Mouse (Mus musculus): Measurements from ENCODE around the gene Apbb2.

The Apbb2 gene

DNA sequence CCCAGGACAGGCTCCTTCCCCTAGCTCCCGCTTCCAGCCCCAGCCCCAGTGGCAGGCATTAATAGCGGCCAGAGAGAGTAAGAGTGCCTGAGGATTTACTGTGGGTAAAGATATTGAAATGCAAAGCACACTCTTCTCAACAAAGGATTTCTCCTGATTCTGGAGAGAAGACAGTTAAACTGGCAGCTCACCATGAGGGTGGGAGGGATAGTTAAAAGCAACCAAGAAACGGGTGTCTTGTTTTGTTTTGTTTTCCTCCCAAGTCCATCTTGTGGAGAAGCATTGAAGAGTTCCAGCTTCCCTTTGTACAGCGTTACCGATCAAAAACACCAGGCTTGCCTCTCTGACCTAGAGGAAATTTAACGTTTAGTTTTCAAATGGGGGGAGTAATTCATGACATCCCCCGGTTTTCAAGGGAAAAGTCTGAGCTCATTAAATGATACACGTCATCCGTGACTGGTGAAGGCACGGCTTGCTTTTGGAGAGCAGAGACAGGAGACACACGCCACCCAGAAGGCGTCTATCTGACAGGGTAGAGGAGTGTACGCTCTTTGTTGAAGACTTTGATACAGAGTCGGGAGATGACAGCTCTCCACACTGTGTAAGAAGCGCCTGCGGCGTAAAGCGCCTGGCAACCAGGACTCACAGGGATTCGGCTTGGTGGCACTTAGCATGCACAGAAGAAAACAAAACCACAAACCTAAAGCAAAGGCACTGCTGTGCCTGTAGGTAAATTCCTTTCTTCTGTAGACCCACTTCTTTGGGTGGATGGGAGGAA lies 290.4 kb downstream of the Apbb2 start:
- DNase-seq: peak; percentile 40

DNA sequence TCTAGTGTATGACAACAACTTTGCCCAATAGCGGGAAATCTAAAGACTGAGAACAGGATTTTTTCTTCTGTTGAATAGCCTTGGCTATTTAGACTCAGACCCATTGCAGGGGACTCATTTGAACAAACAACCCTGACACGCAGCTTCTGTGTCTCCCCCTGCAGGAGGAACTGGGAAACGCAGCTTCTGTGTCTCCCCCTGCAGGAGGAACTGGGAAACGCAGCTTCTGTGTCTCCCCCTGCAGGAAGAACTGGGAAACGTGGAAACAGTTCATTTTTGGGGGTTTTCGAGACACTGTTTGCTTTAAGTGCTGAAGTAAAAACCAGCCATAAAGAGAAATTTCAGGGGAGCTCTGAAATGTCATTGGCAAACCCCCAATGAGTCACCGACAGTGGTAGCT lies 292.2 kb downstream of the Apbb2 start:
- DNase-seq: no peak

DNA sequence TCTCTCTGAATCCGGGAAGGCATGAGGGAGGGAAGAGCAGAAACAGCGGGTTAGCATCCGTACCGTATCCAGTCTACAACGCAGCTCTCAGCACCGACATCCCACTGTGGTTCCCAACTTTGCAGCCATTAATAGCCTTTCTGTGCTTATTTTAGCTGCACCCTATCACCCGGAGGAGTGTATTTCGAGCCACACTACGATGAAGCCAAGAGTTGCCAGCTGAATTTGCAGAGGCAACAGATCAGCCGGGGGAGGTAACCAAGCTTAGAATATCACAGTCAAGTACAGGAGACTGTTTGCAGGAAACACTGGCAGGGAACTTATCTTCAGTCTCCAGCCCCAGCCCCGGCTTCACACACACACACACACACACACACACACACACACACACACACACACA lies 295.0 kb downstream of the Apbb2 start:
- DNase-seq: peak; percentile 12

DNA sequence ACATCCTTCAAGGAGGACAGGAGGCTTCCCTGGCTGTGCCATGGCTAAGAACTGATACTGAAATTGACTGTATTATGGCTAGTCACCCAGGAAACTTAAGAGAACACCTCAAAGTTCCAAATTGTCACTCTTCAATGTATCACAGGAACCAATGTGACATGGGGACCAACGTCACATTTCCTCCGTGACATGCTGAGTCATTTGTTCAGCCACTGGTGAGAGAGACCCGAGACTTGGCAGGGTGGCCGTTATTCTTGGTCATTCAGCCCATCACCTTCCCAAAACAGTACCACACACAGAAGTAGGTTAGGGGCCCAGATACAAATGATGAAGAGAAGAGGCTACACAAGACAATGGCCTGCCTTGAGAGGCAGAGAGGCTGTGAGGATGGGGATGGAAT lies 295.5 kb downstream of the Apbb2 start:
- DNase-seq: no peak

DNA sequence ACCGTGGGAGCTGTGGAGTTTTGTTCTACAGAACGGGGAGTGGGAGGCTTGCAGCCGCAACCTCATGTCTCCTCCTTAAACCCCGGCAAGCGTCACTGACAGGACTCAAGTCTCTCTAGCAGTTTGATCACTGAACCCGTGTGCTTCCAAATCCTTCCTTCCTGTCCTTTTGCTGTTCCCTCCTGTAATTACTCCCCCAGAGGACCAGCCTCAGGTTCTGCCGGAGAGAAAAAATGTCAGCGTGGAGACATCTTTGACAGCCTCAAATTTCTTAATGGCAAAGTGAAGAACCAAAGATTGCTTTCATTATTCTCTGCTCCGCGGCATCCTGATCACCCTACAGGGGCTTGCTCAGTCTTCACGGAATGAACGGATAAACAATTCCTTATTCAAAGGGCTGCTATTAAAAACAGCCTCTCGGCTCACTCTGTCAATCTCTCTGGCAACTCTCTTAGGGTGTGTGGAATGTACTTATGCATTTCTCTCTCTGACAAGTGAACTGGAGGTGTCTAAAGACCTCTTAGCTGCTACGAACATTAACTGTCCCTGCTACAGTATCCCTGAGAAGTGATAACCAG lies 298.7 kb downstream of the Apbb2 start:
- no peak for DNase-seq

DNA sequence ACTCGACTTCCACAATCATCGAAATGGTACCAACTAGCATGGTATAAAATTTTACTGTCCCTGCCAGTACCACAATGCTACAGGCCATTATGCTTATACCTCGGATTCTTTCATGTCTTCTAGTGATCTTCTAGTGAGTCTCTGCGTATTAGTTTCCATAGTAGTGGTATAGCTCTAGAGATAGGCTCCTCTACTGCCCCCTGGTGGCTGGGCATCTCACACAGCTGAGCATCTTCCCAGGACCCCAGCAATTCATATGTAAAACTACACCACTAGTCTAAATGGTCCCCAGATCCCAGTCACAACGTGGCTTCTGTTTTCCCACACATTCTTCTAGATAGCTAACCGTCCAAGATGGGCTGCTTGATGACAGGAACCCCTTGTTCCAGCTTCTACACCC lies 299.2 kb downstream of the Apbb2 start:
- DNase-seq: peak; percentile 65

DNA sequence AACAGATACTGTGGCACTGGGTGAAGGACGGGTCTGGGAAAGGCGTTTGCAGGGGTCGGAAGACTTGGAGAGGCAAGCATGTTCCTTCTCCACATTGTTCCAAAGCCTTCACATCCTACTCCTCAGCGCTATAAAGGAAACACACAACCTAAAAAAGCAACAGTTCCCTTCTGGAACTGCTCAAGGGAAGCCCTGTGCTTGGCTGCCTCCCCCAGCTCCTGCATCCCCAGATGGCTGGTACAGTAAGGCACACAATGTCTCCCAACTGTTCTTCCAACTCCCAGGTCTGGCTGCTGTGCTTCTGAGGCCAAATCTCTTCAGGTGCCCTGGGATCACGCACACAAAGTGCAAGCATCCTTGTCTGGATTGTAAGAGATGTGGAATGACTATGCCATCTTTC lies 302.8 kb downstream of the Apbb2 start:
- DNase-seq: no peak

DNA sequence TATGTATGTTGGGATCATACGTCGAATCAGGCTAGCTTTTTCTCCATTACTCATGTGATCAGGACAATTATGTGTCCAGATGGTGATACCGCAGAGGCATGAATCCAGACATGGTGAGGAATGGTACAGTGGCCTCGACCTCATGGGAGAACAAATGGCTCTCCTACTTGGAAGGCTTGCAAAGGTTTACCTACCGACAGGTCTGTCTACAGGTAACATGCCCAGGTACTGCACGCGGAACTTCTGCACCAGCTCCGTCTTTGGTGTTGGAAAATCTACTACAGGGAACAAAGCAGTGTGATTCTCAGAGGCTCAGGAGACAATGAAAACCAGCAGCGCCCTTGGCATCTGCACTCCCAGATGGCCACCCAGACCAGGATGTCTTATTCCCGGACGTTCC lies 307.8 kb downstream of the Apbb2 start:
- DNase-seq: no peak

DNA sequence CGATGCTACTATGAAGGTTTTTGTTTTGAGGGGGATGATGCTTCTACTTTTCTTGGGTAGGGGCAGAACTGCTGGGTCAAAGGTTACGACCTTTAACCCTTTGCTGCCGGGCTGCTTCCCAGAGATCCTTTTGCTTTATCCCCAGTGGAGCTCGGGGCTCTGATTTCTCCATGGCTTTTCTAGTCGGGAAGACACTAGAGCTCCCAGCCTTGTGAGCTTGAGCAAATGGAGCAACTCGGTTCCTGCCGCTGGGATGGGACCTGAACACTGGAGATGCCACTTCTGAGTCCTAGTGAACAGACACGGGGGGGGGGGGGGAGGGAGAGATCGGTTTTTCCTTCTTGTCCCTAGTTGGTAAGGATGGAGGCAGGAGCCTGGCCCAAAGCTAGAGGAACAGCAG lies 308.3 kb downstream of the Apbb2 start:
- no peak for DNase-seq

DNA sequence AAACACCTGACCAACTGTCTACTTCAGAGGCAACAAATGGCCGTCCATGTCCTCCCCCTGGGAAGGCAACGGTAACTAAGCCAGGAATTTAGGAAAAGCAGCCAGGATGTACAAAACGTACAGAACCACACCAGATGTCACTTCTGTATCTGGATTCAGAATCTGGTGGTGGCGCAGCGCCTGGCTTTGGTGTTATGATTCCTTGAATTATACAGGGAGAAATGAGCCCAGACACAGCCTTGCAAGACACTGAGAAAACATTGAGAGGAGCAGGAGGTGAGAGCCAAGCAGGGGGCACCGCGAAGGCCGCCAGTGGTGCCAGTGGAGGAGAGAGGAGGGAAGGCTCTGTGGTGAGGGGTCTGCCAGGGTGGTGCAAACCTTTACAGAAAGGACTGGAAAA lies 313.1 kb downstream of the Apbb2 start:
- DNase-seq: peak; percentile 55

DNA sequence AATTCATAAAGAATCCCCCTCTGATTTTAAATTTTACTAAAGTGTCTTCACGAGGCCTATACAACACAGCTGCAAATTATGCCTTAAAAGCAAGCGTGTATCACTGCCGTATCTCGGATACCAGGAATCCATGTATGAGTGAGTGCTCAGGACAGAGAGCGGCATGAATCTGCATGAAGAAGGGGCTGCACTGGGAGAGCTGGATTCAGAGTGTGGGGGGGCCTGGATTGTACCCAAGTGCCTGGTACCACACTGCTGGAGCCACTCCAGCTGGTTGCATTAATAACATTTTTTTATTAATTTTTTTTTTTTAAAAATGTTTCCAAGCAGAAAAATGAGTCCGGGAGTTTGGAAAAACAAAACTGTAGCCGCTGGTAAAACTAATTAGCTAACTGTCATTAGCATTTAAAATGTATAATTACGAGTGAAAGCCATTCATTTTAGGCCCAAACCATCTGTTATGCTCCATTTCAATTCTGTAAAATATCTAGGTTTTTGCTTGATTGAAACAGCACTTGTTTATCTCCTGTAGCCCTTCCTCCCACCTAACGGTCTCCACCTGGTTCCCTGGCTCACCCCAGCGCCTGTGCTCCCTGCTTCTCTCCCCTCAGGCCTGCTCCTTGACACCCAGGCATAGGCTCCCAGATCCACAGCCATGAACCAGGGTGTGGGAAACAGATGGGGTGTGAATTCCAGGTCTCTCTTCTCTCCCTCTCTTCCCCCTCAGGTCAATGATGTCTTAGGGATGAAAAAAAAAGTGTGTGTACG lies 314.1 kb downstream of the Apbb2 start:
- DNase-seq: no peak

DNA sequence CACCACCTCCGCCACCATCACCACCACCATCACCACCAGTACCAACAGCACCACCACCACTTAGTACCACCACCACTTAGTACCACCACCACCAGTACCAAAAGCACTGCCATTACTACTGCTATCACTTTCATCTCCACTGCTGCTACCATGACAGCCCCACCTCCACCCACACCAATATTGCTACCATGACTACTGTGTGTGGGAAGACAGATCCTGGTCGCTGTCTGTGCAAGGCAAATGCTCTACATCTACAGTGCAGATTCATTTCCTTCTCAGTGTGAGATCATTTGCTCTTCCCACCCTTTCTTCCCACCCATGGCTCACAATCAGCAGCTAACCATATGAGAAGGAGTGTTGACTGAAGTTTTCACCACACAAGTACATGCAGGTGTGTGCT lies 315.7 kb downstream of the Apbb2 start:
- DNase-seq: no peak

DNA sequence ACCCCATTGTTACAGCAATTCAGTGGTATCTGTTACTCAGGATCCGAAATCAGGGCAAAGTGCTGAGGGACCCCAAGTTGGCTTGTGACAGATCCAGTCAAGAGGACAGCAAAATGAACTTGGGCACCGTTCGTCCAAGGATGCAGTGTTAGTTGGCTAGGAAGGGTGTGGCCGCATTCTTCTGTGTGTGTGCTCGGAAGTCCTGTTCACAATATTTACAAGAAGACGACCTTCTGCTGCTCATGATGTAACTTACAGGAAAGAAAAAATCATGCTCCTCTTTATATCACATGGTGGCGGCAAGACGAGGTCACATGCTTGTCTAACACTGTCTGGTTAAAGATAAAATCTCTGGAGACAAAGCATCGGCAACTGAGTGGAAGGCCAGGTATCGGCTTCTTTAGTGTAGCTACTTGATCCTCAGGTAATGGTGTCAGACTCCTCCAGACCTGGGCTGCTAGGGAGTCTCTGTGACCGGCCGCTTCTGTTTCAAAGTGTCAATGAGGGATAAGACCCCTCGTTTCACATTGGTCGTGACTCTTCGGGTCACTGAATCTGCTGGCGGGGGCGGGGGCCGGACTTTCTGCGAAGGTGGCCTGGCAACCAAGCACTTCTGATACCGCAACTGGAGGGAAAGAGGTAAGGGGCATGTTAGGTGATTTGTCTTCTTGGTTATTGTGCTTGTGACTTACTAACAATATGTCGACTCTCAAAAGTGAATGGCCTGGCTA lies 316.3 kb downstream of the Apbb2 start:
- no peak for DNase-seq

DNA sequence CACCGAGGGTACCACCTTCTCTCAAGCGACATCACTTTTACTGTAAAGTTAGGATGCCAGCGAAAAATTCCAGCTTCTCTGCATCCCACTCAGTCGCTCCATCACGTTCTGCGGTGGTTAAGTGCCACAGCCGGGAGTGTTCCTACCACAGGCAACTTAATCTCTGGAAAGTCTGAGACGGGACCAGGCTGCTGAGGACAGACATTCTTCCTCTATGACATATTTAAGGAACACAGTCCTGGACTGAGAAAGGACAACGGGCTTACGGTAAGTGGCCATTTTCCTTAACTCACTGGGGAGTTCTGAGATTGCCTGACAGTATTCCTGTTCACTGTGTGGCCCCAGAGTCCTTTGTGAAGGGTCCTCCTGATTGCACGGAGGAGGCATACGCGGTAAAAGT lies 318.0 kb downstream of the Apbb2 start:
- DNase-seq: no peak

DNA sequence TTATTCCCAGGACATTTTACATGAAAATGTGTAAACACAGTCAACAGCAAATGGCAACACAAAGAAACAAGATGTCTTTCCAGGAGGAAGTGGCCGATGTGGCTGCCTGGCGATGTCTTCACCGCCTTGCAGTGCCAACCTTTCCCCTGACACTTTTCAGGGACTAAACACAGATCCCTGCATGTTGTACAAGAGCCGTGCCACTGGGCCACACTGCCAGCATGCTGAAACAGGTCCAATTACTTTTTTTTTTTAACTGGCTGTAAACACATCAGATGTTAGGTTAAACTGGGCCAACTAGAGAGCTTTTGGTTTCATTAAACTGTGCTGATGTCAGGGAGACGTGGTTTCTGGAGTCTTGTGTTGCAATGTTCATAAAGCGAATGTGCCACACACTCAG lies 319.7 kb downstream of the Apbb2 start:
- no peak for DNase-seq

DNA sequence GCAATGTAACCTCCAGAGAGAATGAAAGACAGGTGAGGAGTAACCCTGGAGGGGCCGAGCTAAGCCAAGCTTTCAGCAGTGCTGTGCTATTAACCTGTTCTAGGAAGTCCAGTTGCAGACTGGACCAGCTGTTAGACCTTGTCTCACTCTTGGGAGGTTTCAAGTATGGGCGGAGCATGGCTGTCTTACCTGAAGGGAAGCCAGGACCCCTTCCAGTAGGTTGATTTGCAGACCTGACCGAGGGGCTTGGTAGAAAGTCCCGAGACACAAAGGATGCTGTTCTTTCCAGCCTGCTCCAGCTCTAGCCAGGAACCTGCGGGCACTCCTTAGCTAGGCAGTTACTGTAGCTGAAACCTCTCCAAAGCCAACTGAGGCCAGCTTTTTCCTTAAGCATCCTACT lies 322.5 kb downstream of the Apbb2 start:
- no peak for DNase-seq

DNA sequence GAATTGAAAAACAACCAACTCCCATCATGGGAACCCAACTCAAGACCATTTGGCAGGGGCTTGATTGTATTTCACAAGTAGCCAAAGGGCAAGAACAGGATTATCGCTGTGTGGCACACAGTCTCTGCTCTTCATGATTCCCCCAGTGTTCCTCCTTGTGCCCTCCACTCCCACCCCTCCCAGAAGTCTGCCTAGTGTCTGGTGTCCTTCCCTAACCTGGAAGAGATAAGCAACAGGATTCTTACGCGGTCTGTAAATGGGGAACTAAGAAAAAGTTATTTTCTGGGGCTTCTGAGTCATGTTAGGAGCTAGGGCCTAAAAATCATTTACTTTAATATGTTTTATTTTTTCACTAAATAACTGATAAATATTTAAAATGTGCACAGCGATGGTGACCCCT lies 323.6 kb downstream of the Apbb2 start:
- DNase-seq: no peak

DNA sequence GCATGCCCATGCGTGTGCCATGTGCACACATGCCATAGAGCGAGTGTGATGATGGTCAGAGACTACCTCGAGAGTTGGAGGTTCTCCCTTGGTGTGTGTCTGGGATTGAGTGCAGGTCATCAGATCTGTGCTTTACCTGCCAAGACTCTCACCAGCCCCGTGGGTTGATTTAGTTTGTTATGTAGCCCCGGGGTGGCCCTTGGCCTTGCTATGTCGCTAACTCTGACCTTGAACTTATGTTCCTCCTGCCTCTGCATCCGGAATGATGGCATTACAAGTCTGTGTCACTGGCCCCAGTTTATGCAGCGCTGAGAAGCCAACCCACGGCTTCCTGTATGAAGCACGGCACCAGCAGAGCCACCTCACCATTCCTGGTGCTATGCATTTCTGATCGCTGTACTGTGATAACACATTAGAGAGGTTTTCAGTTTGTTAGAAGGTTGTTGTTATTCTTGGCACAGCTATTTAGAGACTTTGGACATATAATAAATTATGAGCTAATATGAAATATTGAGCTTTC lies 324.4 kb downstream of the Apbb2 start:
- no peak for DNase-seq

DNA sequence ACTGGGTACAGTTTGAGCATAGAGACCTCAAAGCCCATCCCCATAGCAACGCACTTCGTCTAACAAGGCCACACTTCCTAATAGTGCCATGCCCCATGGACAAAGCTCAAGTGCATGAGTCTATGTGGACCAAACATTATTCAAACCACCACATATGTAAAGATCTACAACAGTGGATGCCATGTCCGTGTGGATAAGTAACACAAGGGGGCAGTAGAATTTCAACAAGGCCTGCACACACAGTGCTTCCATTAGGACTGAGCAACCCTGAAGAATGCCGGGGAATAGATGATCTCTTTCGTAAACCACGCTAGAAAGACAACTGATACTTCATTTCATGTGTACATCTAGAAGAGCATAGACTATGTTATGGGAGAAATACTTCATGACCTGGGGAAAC lies 337.8 kb downstream of the Apbb2 start:
- DNase-seq: no peak

DNA sequence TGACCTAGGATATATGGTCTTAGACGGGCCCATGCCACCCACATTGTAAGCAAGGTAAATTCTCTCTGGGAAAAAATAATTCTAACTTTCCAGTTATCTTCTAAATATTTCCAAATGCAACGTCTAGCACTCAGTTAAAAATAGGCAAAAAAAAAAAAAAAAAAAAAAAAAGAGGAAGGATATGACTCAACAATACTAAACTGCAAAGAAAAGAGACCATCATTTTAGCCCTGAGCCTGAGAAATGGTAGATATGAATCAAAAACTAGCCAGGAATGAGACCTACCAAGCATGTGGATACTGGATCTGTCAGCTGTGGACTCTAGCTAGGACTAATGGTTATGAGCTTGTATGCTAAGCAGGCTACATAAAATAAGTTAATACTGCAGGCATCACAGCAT lies 338.9 kb downstream of the Apbb2 start:
- no peak for DNase-seq

DNA sequence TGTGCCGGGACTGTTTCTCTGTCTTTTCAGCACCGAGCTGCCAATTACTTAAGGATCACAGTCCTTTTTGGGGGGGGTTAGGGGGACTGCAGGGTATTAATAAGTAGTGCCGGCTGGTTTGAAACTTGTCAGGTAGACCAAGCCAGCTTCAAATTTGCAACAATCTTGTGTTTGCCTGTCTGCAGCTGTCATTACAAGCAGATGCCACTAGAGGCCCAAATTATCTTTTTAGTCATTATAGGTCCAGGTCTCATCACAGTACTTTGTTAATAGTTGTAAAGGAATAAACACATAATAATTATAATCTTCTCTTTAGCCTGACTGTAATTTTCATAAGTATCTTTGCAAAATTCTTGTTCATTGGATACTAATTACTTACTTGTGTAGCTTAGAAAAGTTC lies 344.2 kb downstream of the Apbb2 start:
- no peak for DNase-seq

DNA sequence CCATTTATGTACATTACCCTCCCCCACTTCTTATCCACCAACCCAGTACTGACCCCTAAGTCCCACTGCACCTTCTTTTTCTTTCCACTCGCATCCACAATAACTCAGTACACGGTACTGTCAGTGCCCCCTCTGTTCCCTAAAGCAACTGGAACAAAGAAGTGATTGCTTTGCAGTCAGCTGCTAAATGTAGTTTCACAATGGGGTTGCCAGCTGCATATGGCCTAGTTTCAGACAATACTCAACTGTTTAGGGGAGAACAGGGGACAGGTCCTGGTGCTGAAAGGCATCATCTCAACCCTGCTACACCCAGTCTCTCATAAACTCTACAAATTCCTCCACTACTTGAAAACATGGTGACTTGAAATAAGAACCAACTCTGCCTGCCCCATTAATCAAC lies 347.4 kb downstream of the Apbb2 start:
- no peak for DNase-seq

DNA sequence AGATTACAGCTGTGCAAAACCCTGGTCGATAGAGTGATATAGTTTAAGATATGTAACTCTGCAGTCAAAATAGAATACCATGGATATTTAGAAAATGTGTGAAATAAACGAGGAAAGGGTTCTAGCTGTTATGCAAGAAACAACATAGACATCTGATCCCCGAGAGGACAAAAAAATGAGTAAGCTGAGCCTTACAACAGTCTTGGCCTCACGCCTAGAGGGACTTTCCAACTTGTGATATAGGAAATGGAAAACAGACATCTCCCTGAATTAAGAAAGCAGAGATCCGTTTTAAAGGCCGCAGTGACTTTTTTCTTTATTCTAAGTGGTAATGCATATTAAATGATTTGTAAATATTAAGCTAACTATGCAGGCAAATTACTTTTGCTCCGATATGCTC lies 349.0 kb downstream of the Apbb2 start:
- no peak for DNase-seq

Data from right cerebral cortex, postnatal 4 days (tissue).